Mouse (Mus musculus) brain, embryonic 14.5 days (tissue): ENCODE data around the gene Tbc1d20. TPM values are rescaled to one million over a fixed set of nuclear protein-coding genes. Genes with fewer than 3 reads are reported as not detected.
"Not testable (repeated sequence)": the region's sequence is repeated elsewhere in the genome, so short reads cannot be mapped to it uniquely, and the experiment has no call there.

Experiments used
- DNase-seq: peaks from one replicate; pipeline ENCODE4 v3.0.0-alpha.2; 2011; ENCODE audit warnings: low read depth
- CTCF ChIP-seq: fragments of 200-500 bp; IDR thresholded peaks from 2 replicates; pipeline ENCODE4 v1.5.1; 2012; ENCODE audit warnings: inconsistent platforms, mild to moderate bottlenecking, moderate library complexity, borderline replicate concordance; ENCODE audit not compliant: insufficient read depth, insufficient read length; ENCODE audit errors: extremely low read depth
- POLR2A ChIP-seq: fragments of 200-500 bp; IDR thresholded peaks from 2 replicates; pipeline ENCODE4 v1.6.1; 2012; ENCODE audit warnings: mild to moderate bottlenecking, inconsistent platforms, borderline replicate concordance; ENCODE audit not compliant: poor library complexity, insufficient read depth, insufficient read length, severe bottlenecking; ENCODE audit errors: extremely low read depth
- polyA plus RNA-seq: library from polyadenylated mRNA; depleted of rRNA; stranded (reverse); fragments of >200 nt; gene quantifications from 2 replicates; pipeline ENCODE4 v1.2.3, GENCODE M21; 2012

Gene Tbc1d20
- polyA plus RNA-seq, 1 experiment = 41.5 TPM

- DNase-seq = peak; percentile 18
- TF ChIP-seq POLR2A = no peak
- no peak for TF ChIP-seq CTCF
Measured at GRCm38 (mm10) chr2:152344361-152344760, 50.7 kb downstream of the Tbc1d20 start.

- DNase-seq = no peak
- TF ChIP-seq CTCF (no peak), POLR2A (no peak)
Measured at GRCm38 (mm10) chr2:152344909-152345308, 51.3 kb downstream of the Tbc1d20 start.

GRCm38 (mm10) chr2:152345393-152345792 lies 51.8 kb downstream of the Tbc1d20 start:
- no peak for DNase-seq
- TF ChIP-seq POLR2A (no peak), CTCF (no peak)

GRCm38 (mm10) chr2:152346776-152347465 lies 53.3 kb downstream of the Tbc1d20 start:
- DNase-seq = no peak
- TF ChIP-seq CTCF (no peak), POLR2A (no peak)

- no peak for TF ChIP-seq CTCF
- no peak for TF ChIP-seq POLR2A
- DNase-seq = no peak
Measured at GRCm38 (mm10) chr2:152347722-152348121, 54.1 kb downstream of the Tbc1d20 start.

- no peak for DNase-seq
- TF ChIP-seq POLR2A = no peak
- TF ChIP-seq CTCF = no peak
Measured at GRCm38 (mm10) chr2:152349205-152349604, 55.6 kb downstream of the Tbc1d20 start.

GRCm38 (mm10) chr2:152349842-152350540 lies 56.4 kb downstream of the Tbc1d20 start:
- peak; percentile 66 for DNase-seq

GRCm38 (mm10) chr2:152357254-152357653 lies 63.6 kb downstream of the Tbc1d20 start:
- DNase-seq = no peak
- TF ChIP-seq CTCF = no peak
- TF ChIP-seq POLR2A = no peak

More at GRCm38 (mm10) chr2:152349842-152350540, 56.4 kb downstream of the Tbc1d20 start:
- TF ChIP-seq POLR2A (no peak), CTCF (no peak)

GRCm38 (mm10) chr2:152358977-152359376 lies 65.3 kb downstream of the Tbc1d20 start:
- not testable (repeated sequence) for DNase-seq
- TF ChIP-seq CTCF = peak; percentile 17; the same call in 1 of the 2 replicates

- DNase-seq = no peak
- TF ChIP-seq CTCF (no peak), POLR2A (no peak)
Measured at GRCm38 (mm10) chr2:152359616-152360015, 66.0 kb downstream of the Tbc1d20 start.

GRCm38 (mm10) chr2:152360271-152360775 lies 66.7 kb downstream of the Tbc1d20 start:
- no peak for TF ChIP-seq CTCF
- TF ChIP-seq POLR2A = no peak
- DNase-seq = no peak
